Mouse (Mus musculus) ES-Bruce4 (cell line): Measurements from ENCODE around the gene Slc35f3. TPM values are rescaled to one million over a fixed set of nuclear protein-coding genes. Genes with fewer than 3 reads are reported as not detected.
A peak's percentile ranks its signal among the peaks of the same experiment; 100 is the strongest.
"Not testable (repeated sequence)": the region's sequence is repeated elsewhere in the genome, so short reads cannot be mapped to it uniquely, and the experiment has no call there.

ENCODE experiments used
- H3K27ac ChIP-seq: 2 replicates; pipeline ENCODE4 v1.5.1; 2012; ENCODE audit warnings: low read length, inconsistent platforms; ENCODE audit not compliant: insufficient read depth
- H3K27me3 ChIP-seq: 2 replicates; pipeline ENCODE4 v1.6.1; 2012; ENCODE audit warnings: mild to moderate bottlenecking, low read length, inconsistent platforms; ENCODE audit not compliant: control insufficient read depth, poor library complexity, insufficient read depth, severe bottlenecking
- H3K36me3 ChIP-seq: 2 replicates; pipeline ENCODE4 v1.6.1; 2012; ENCODE audit warnings: inconsistent platforms, mild to moderate bottlenecking, low read length, moderate library complexity; ENCODE audit not compliant: control insufficient read depth, poor library complexity, insufficient read depth, severe bottlenecking
- H3K4me1 ChIP-seq: one replicate; pipeline ENCODE4 v1.8.1; 2011; ENCODE audit warnings: low read length; ENCODE audit not compliant: control insufficient read depth, insufficient read depth
- H3K4me3 ChIP-seq: 2 replicates; pipeline ENCODE4 v1.5.1; 2011; ENCODE audit warnings: low read depth, mild to moderate bottlenecking, low read length
- H3K9ac ChIP-seq: 2 replicates; pipeline ENCODE4 v1.6.1; 2012; ENCODE audit warnings: low read depth, mild to moderate bottlenecking, inconsistent platforms; ENCODE audit not compliant: poor library complexity, severe bottlenecking
- H3K9me3 ChIP-seq: replicated peaks from 2 replicates; pipeline ENCODE4 v1.6.1; 2012; ENCODE audit warnings: mild to moderate bottlenecking, low read length, inconsistent platforms; ENCODE audit not compliant: control insufficient read depth, poor library complexity, insufficient read depth, severe bottlenecking
- CTCF ChIP-seq: IDR thresholded peaks from one replicate; pipeline ENCODE4 v1.8.1; 2011; ENCODE audit warnings: low read depth, low read length
- EP300 ChIP-seq: IDR thresholded peaks from 2 replicates; pipeline ENCODE4 v1.6.1; 2011; ENCODE audit warnings: low read depth, low read length; ENCODE audit not compliant: insufficient read depth
- POLR2A ChIP-seq: IDR thresholded peaks from one replicate; pipeline ENCODE4 v1.8.1; 2011; ENCODE audit warnings: low read length; ENCODE audit not compliant: insufficient read depth
- polyA plus RNA-seq: library from polyadenylated mRNA; stranded (reverse); fragments of >200 nt; gene quantifications from 2 replicates; pipeline ENCODE4 v1.2.4, GENCODE M21; 2011; ENCODE audit warnings: low read depth; ENCODE audit not compliant: missing spikeins, insufficient read depth, insufficient read length

The Slc35f3 gene
- polyA plus RNA-seq, 1 experiment, result not detected

DNA sequence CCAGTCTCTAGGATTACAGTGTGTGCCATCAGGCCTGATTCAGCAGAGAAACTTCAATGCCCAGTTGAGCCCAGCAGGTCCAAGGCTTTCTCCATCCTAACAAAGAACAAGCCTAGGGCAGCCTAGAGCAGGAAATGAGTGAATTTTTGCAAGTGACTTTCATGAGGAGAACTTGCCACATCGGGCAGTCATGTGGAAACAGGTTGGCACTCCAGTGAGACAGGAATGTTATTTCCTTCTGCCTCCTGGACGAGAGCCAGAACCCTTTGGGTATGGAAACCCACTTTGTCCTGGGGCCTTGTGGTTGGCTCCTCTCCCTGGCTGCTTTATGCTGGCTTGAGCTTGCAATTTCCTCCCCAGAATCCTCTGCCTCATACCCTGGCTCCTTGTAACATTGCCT, 93.2 kb downstream of the Slc35f3 start:
- H3K27me3 ChIP-seq, result no peaks in the 10 kb centered on the region
- TF ChIP-seq EP300 (no peak), POLR2A (no peak), CTCF (no peak)
- no peaks in the 10 kb centered on the region for H3K4me1 ChIP-seq
- no peaks in the 10 kb centered on the region for H3K9me3 ChIP-seq
- H3K27ac ChIP-seq, result no peak overlapping the region
- H3K9ac ChIP-seq, result no peak overlapping the region
- no peaks in the 10 kb centered on the region for H3K36me3 ChIP-seq
- no peak overlapping the region for H3K4me3 ChIP-seq

DNA sequence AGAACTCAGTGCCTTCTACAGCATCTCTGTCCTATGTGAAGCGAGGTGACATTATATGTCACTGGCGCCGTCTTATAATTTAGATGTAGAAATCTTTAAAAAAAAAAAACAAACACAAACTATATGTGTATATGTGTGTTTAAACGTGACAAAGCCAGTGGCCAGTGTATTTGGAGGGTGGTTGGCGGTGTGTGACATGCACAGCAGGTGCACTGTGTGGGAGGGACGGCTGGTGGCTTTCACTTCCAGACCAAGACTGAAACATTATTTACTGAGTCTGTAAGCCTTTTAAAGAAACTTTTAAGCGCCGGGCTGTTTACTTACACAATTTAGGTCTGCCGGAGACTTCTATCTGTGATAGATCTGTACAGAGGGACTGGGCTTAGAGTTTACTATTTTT, 97.0 kb downstream of the Slc35f3 start:
- no peaks in the 10 kb centered on the region for H3K27me3 ChIP-seq
- H3K36me3 ChIP-seq, result no peaks in the 10 kb centered on the region
- no peak overlapping the region for H3K27ac ChIP-seq
- H3K9me3 ChIP-seq, result no peaks in the 10 kb centered on the region
- no peak overlapping the region for H3K4me3 ChIP-seq
- no peak overlapping the region for H3K9ac ChIP-seq
- no peak for TF ChIP-seq CTCF
- TF ChIP-seq EP300, result no peak
- no peak for TF ChIP-seq POLR2A
- H3K4me1 ChIP-seq, result no peaks in the 10 kb centered on the region

DNA sequence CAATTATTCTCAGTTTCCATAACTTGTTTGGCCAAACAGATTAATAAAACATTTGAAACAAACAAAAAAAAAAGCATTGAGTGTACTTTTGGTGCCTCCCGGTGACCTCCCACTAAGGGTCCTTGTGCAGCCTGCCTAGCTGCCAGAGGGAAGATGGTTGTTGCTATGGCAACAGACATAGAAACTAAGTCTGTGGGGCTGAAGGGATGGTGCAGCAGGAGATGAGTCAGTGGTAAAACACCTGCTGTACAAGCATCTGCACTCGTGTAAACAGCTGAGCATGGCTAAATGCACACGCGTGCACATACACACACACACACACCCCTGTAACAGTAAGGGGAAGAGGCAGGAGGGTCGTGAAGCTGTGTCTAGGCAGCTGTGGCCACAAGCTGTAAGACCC, 97.6 kb downstream of the Slc35f3 start:
- Histone ChIP-seq H3K9me3 (no peaks in the 10 kb centered on the region), H3K4me3 (no peak overlapping the region), H3K27me3 (no peaks in the 10 kb centered on the region), H3K27ac (no peak overlapping the region), H3K36me3 (no peaks in the 10 kb centered on the region), H3K4me1 (no peaks in the 10 kb centered on the region), H3K9ac (no peak overlapping the region)
- TF ChIP-seq POLR2A (no peak), CTCF (no peak), EP300 (no peak)

DNA sequence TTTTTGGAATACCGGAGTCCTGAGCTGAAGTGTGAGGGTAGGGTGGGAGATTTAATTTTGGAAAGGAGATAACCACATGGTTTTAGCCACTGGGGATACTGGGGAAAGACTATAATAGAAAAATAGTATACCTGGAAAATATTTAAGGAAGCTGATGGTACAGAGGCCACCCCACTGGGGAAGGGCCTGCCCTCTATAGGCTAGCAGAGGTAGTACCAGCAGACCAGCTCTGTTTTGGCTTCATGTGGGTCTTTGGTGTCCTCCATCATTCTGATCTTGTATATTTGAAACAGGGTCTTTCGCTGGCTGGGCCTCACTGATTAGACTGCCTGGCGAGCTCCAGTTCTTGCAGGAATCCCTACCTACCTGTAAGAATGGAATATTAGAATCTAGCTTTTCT, 100.0 kb downstream of the Slc35f3 start:
- no peaks in the 10 kb centered on the region for H3K9me3 ChIP-seq
- no peak for TF ChIP-seq POLR2A
- peak; percentile 32 for TF ChIP-seq CTCF
- H3K27ac ChIP-seq, result no peak overlapping the region
- no peak overlapping the region for H3K4me3 ChIP-seq
- no peaks in the 10 kb centered on the region for H3K36me3 ChIP-seq
- no peaks in the 10 kb centered on the region for H3K27me3 ChIP-seq
- H3K9ac ChIP-seq, result no peak overlapping the region
- H3K4me1 ChIP-seq, result no peaks in the 10 kb centered on the region

DNA sequence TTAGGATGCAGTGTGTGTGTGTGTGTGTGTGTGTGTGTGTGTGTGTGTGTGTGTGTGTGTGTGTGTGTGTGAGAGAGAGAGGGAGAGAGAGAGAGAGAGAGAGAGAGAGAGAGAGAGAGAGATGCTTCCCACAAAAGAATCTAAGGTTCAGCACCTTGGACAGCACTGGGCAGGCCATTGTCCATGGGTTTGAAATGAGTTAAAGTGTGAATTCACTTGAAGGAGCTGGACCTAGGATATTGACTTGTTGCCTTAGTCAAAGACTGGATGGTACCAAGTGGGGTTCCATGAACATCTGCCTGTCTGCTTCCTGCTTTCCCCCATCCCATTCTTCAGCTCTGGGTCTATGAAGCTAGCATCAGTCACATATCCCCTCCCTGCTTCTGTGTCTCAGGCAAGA, 106.2 kb downstream of the Slc35f3 start:
- not testable (repeated sequence) for H3K4me3 ChIP-seq, H3K36me3 ChIP-seq, H3K27me3 ChIP-seq, H3K4me1 ChIP-seq, H3K9me3 ChIP-seq, H3K9ac ChIP-seq, H3K27ac ChIP-seq

DNA sequence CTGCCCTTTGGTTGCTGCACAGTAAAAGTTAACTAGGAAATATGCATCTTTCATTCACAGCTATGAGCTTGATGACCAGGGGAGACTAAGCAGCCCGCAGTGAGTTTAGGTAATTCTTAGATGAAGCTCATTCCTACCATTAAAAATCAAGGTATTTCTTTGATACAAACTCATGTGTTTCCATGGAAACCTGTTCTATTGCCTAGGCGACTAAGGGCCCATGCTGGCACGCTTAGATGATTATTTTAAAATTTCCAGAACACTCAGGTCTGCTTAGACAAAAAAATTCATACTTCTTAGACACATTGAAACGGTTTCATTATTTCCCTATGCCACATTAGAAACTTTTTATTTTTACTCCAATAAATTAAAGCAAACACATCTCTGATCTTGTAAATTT, 106.7 kb downstream of the Slc35f3 start:
- TF ChIP-seq POLR2A (no peak), EP300 (no peak), CTCF (no peak)
- Histone ChIP-seq H3K9me3 (no peaks in the 10 kb centered on the region), H3K4me1 (no peaks in the 10 kb centered on the region), H3K4me3 (no peak overlapping the region), H3K36me3 (no peaks in the 10 kb centered on the region), H3K27ac (no peak overlapping the region), H3K27me3 (no peaks in the 10 kb centered on the region), H3K9ac (no peak overlapping the region)
